Mouse (Mus musculus) left cerebral cortex, adult 2 months (tissue): Measurements from ENCODE around the gene Olfr1061. TPM values are rescaled to one million over a fixed set of nuclear protein-coding genes. Genes with fewer than 3 reads are reported as not detected.
"Not testable (repeated sequence)": the region's sequence is repeated elsewhere in the genome, so short reads cannot be mapped to it uniquely, and the experiment has no call there.

Experiments used
- DNase-seq, 2 experiments: peaks; one replicate each; pipeline ENCODE4 v3.0.0; 2021 to 2022; ENCODE audit warnings: low spot score in 2 of 2, mixed read lengths in 1 of 2; ENCODE audit errors: extremely low spot score in 1 of 2
- H3K27ac ChIP-seq: fragments of 200-600 bp; 2 replicates; pipeline ENCODE4 v1.8.1; 2022
- H3K4me3 ChIP-seq: fragments of 200-600 bp; 2 replicates; pipeline ENCODE4 v1.8.1; 2022
- CTCF ChIP-seq: fragments of 200-600 bp; IDR thresholded peaks from 2 replicates; pipeline ENCODE4 v1.8.1; 2022; ENCODE audit warnings: antibody characterized with exemption, mild to moderate bottlenecking, moderate library complexity
- intact Hi-C: fragments of 180-260 bp; cut with DNase I; formaldehyde crosslinking; loops from one replicate; pipeline ENCODE4 v1.15.1; 2025
- long read RNA-seq, 2 experiments: library from polyadenylated mRNA; stranded (forward); transcript quantifications; one replicate each; pipeline ENCODE4 v2.0.0; 2021; ENCODE audit warnings: borderline mapping rate in 2 of 2
- total RNA-seq, 2 experiments: library from RNA; stranded (reverse); gene quantifications; 2 replicates each; pipeline ENCODE4 v1.2.3; 2021

Olfr1061 gene
- total RNA-seq = not detected
- long read RNA-seq, experiment 1 = 0 reads
- long read RNA-seq, experiment 2 = 0 reads

DNA sequence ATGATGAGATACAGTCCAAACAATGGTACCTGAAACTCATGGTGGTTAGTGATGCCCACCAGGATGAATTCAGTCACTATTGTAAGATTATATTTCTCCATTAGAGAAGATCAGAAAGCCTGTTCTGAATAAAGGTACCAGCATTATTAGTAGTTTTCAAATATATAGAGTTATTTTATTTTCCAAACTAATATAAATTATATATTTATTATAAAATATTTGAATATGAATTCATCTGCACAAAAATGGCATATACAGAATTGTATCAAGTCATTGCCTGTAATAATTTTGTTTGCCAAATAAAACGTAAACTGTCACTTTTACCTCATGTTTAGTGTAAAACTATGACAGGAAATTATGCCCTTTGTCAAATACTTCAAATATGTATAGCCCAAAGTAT, at the start of gene Olfr1061:
Gene Olfr1061 (minus strand): TSS at position 101 of the 400 bp plus-strand sequence.
- no peak for TF ChIP-seq CTCF
- intact Hi-C loops = no loop called here
- Histone ChIP-seq H3K4me3 (no peak within 1 kb of the TSS), H3K27ac (no peak within 1 kb of the TSS)
- no peak for DNase-seq

DNA sequence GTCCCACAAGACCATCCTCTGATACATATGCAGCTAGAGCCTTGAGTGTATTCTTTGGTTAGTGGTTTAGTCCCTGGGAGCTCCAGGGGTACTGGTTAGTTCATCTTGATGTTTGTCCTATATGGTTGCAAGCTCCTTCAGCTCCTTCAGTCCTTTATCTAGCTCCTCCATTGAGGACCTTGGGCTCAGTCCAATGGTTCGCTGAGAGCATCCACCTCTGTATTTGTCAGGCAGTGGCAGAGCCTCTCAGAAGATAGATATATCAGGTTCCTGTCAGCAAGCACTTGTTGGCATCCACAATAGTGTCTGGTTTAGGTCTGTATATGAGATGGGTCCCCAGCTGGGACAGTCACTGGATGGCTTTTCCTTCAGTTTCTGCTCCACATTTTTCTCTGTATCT, 46.6 kb upstream of the Olfr1061 start:
- DNase-seq = no peak
- TF ChIP-seq CTCF = no peak
- H3K27ac ChIP-seq = no peak overlapping the region
- no peak overlapping the region for H3K4me3 ChIP-seq
- intact Hi-C loops = loop anchor here (5.0 kb wide), 2 partner anchors 1338 to 1438 kb away; no protein-coding TSS in a partner anchor

DNA sequence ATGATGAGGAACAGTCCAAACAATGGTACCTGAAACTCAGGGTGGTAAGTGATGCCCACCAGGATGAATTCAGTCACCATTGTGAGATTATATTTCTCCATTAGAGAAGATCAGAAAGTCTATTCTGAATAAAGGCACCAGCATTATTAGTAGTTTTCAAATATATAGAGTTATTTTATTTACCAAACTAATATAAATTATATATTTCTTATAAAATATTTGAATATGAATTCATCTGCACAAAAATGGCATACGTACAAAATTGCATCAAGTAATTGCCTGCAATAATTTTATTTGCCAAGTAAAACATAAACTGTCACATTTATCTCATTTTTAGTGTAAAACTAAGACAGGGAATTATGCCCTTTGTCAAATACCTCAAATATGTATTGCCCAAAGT, 42.3 kb upstream of the Olfr1061 start, which contains the start of gene Olfr1066:
Gene Olfr1066 (minus strand): TSS at position 101 of the 400 bp plus-strand sequence.
- H3K4me3 ChIP-seq = no peak within 1 kb of the TSS
- no peak within 1 kb of the TSS for H3K27ac ChIP-seq
- intact Hi-C loops = no loop called here
- TF ChIP-seq CTCF = no peak
- DNase-seq = no peak

DNA sequence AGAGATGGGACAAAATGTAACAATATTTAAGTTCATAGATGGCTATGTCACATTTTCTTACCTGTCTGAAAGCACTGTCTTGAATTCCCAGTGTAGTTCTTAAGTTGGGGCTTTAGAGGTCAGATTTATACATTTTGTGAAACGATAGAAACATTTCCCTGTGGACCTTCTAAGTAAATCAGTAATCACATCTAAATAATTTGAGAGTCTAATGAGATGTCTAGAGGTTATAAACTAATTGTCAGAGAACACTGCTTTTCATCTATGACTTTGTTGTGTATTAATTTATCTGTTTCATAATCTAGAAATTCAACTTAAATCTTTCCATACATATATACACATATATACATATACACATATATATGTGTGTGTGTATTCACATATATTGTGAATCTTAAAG, 36.6 kb upstream of the Olfr1061 start, which contains the start of gene Olfr1065:
Gene Olfr1065 (minus strand): TSS at position 101 of the 400 bp plus-strand sequence.
- H3K27ac ChIP-seq, H3K4me3 ChIP-seq, intact Hi-C loops, DNase-seq: not testable (repeated sequence)

DNA sequence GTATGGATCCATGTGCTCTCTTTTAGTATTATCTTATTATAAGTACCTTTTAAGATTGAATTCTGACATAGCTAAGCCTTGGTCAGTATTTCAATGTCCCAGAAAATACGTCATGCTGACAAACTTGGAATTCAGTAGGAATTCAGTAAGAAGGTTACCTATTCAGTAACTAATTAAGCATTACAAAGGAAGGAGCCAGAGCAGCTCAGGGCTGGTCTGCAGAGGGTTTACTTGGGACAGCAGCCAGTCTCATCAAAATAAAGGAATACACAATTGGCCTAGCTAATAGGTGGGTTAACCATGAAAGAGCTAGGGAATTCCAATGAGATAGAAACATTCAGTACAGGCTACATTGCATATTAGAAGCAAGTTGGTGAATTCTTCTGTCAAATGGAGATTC, 28.3 kb upstream of the Olfr1061 start:
- H3K4me3 ChIP-seq, H3K27ac ChIP-seq, intact Hi-C loops, DNase-seq: not testable (repeated sequence)

DNA sequence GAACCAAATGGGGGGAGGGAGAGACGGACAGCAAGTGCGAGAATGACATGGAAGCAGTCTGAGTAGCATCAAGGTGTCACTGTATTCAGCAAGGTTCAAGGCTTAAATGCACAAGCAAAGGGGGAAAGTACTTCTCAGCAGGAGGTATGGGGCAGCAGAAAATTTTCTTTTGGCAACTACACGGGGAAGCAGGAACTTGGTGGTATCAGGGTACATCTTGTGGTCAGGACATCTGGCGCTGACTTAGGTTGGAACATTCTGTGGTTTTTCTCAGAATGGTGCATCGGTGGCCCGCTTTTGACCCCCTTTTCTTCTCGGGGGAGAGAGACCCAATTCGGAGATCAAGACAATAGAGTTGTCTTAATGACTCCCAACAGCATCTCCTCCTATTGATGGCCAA, 14.7 kb upstream of the Olfr1061 start:
- H3K4me3 ChIP-seq, H3K27ac ChIP-seq, intact Hi-C loops, DNase-seq: not testable (repeated sequence)

DNA sequence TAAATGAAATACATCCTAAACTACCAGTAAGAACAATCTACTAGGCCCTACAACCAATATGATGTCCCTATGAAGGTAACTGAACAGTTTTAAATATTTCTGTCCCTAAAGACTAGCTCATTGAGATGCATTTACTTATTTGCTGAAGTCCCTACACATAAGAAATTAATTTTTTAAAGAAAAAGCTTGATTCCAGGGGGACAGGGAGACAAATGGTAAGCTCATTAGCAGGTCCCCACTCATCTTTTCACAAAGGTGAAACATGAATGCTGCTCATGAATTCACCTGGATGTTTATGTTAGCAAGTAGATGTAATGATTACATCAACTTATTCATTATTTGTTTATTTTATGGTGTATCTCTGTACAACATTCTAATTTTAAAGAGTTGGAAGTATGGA, 12.8 kb upstream of the Olfr1061 start, which contains the start of gene Olfr1062:
Gene Olfr1062 (minus strand): TSS at position 101 of the 400 bp plus-strand sequence.
- H3K27ac ChIP-seq, H3K4me3 ChIP-seq, DNase-seq, intact Hi-C loops: not testable (repeated sequence)

DNA sequence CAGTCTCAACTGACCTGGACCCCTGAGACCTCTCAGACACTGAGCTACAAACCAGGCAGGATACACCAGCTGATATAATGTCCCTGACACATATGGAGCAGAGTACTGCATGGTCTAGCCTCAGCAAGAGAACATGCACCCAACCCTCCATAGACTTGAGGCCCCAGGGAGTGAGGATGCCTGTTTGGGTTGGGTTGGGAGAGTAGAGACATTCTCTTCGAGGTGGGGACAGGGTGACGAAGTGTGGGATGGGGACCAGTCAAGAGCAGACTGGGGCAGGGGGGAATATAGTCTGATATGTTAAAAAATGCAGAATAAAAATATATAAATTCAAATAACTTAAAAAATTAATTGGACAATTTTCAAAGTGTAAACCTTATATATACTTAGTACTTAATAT, 18.7 kb downstream of the Olfr1061 start:
- H3K4me3 ChIP-seq = no peak overlapping the region
- intact Hi-C loops = no loop called here
- H3K27ac ChIP-seq = no peak overlapping the region
- TF ChIP-seq CTCF = no peak
- no peak for DNase-seq

DNA sequence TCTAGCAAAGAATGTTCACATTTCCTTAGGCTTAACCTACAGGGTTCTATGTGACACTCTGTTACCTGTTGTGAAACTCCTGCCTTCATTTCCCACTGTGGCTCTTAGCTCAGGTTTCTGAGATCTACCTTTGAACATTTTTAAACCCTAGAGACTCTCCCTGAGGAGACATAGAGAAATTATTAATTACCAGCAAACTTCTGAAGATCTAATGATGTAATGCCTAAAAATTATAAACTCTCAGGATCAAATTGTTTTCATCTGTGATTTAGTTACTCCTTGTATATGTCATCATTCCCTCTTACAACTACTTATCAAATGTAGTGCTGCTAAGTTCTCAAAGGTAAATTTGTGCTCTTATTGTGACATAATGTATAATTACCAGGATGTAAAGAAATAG, 25.4 kb downstream of the Olfr1061 start, which contains the start of gene Olfr1058:
Gene Olfr1058 (minus strand): TSS at position 101 of the 400 bp plus-strand sequence.
- H3K27ac ChIP-seq, intact Hi-C loops, DNase-seq, H3K4me3 ChIP-seq: not testable (repeated sequence)

DNA sequence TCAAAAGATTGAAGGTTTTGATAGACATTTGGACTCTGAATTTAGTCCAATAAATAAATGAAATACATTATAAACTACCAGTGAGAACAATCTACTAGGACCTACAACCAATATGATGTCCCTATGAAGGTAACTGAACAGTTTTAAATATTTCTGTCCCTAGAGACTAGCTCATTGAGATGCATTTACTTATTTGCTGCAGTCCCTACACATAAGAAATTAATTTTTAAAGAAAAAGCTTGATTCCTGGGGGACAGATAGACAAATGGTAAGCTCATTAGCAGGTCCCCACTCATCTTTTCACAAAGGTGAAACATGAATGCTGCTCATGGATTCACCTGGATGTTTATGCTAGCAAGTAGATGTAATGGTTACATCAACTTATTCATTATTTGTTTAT, 35.6 kb downstream of the Olfr1061 start, which contains the start of gene Olfr1057:
Gene Olfr1057 (minus strand): TSS at position 101 of the 400 bp plus-strand sequence.
- no peak for TF ChIP-seq CTCF
- Histone ChIP-seq H3K27ac (no peak within 1 kb of the TSS), H3K4me3 (no peak within 1 kb of the TSS)
- DNase-seq = no peak
- intact Hi-C loops = no loop called here

DNA sequence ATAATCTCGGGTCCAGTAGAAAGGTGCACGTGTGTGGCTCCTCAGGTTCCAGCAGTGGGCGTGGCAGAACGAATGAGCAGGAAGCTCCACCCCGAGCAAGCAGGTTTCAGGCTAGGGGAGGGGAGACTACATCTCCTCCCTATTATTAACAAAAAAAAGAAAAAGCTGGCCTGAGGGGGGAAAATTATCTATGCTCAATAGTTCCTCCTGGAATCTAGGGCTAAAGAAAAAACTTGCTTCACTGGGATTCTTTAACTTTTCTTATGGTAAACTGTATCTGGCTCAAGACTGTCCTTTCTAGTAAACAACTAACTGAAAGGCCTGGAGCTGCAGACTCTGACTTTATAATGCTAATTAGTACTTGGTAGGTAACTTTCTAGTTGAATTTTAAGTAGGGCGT, 47.5 kb downstream of the Olfr1061 start:
- H3K27ac ChIP-seq, intact Hi-C loops, DNase-seq, H3K4me3 ChIP-seq: not testable (repeated sequence)

Other genes starting within 250 kb of the Olfr1061 start
- gene Olfr1043, start 246.5 kb downstream of the Olfr1061 start, total RNA-seq = not detected
- gene Olfr1044, start 236.2 kb downstream of the Olfr1061 start, total RNA-seq = not detected
- gene Olfr52, start 228.4 kb downstream of the Olfr1061 start, total RNA-seq = not detected
- not detected for gene Olfr1045, start 211.0 kb downstream of the Olfr1061 start, total RNA-seq
- gene Olfr1046, start 194.7 kb downstream of the Olfr1061 start, total RNA-seq = not detected
- gene Olfr1047, start 182.6 kb downstream of the Olfr1061 start, total RNA-seq = not detected
- gene Olfr1048, start 173.8 kb downstream of the Olfr1061 start, total RNA-seq = not detected
- not detected for gene Olfr1049, start 155.7 kb downstream of the Olfr1061 start, total RNA-seq
- gene Olfr1051, start 135.0 kb downstream of the Olfr1061 start, total RNA-seq = not detected
- not detected for gene Olfr1052, start 121.6 kb downstream of the Olfr1061 start, total RNA-seq
- gene Olfr1053, start 98.8 kb downstream of the Olfr1061 start, total RNA-seq = not detected
- gene Olfr1054, start 78.6 kb downstream of the Olfr1061 start, total RNA-seq = not detected
- gene Olfr1055, start 63.8 kb downstream of the Olfr1061 start, total RNA-seq = not detected
- not detected for gene Olfr1056, start 51.6 kb downstream of the Olfr1061 start, total RNA-seq
- gene Olfr1057, start 35.7 kb downstream of the Olfr1061 start, total RNA-seq = not detected
- not detected for gene Olfr1058, start 25.5 kb downstream of the Olfr1061 start, total RNA-seq
- gene Olfr1062, start 12.7 kb upstream of the Olfr1061 start, total RNA-seq = not detected
- not detected for gene Olfr1065, start 36.5 kb upstream of the Olfr1061 start, total RNA-seq
- not detected for gene Olfr1066, start 42.2 kb upstream of the Olfr1061 start, total RNA-seq
- not detected for gene Olfr228, start 73.3 kb upstream of the Olfr1061 start, total RNA-seq
- gene Olfr1076, start 94.4 kb upstream of the Olfr1061 start, total RNA-seq = not detected
- not detected for gene Olfr1079, start 128.4 kb upstream of the Olfr1061 start, total RNA-seq
- gene Olfr1080, start 144.2 kb upstream of the Olfr1061 start, total RNA-seq = not detected
- gene Olfr1082, start 184.9 kb upstream of the Olfr1061 start, total RNA-seq = not detected
- not detected for gene Olfr1084, start 225.7 kb upstream of the Olfr1061 start, total RNA-seq
- not detected for gene Olfr1085, start 248.0 kb upstream of the Olfr1061 start, total RNA-seq